ENCODE assay signal across 9 mouse cellular contexts in the genomic region with DNA sequence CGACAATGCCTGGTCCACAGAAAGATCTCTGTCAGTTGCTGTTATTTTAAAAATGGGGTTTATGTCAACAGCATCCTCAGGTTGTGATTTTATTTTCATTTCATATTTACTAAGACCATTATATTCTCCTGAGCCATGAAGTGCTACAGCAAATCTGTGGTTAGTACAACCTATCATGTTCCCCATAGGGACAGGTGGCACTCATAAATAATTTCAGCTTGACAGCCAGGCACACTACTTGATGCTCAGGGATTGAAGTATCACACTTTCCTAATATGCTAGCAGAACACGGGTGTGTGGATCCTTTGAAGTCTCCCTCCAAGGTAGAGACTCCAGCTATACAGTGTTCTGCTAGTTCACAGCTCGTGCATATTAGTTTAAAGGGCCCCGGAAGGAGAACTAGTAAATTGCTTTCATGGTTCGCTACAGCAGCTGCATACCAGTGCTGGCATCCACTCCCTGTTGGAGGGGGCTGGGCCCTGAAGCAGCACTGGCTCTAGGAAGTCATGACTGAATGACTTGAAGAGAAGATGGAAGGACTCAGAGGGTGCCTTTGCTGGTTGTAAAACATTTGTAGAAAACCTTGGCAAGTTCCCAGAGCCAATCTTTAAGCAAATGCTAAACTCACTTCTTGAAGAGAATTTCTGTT.
DNase-seq lines count a peak whose midpoint lies in the region; ATAC-seq and TF ChIP-seq lines count a peak whose summit lies in the region.
"Had no signal": no experiment of that assay in that cellular context is flagged by ENCODE, and none has a peak within 500 bp of the region (broad histone marks: within the 10 kb centered on the region; RNA-seq: fewer than 3 reads in every experiment).

No protein-coding gene starts in this region.

- no peaks in the 10 kb centered on the region for H3K36me3 ChIP-seq in lung, embryonic 14.5 days (ENCODE audit: insufficient read depth)
- no peaks in the 10 kb centered on the region for H3K36me3 ChIP-seq in myocyte (ENCODE audit: control insufficient read depth, insufficient read depth)
- H3K36me3 ChIP-seq: embryonic facial prominence, embryonic 12.5 days had no signal

- intact Hi-C loops in gastrocnemius, postnatal 14 days (cut with DNase I; ENCODE audit: low total_unique reads) = no loop called here

- DNase-seq in lung, embryonic 14.5 days = peak; percentile 46
- DNase-seq in lung, postnatal 25 days (ENCODE audit: low spot score) = no peak
- DNase-seq in gastrocnemius, postnatal 14 days = peak; percentile 21
- peak; percentile 65 for DNase-seq in kidney, postnatal 10 days
- no peak for DNase-seq in spleen, adult 12 weeks (ENCODE audit: low spot score)
- DNase-seq in urinary bladder, postnatal 25 days (ENCODE audit: low spot score) = no peak

- no peaks in the 10 kb centered on the region for H3K27me3 ChIP-seq in lung, embryonic 14.5 days (ENCODE audit: insufficient read depth, low read length)
- no peaks in the 10 kb centered on the region for H3K27me3 ChIP-seq in myocyte (ENCODE audit: control insufficient read depth, insufficient read depth, insufficient read length)
- H3K27me3 ChIP-seq: embryonic facial prominence, embryonic 12.5 days had no signal

- no peak overlapping the region for H3K4me3 ChIP-seq in lung, embryonic 14.5 days (ENCODE audit: low read depth, low read length)
- H3K4me3 ChIP-seq in myocyte = no peak overlapping the region
- H3K4me3 ChIP-seq: embryonic facial prominence, embryonic 12.5 days had no signal

- WGBS in lung, embryonic 14.5 days = 55% methylated on average over 5 of the region's 5 CpGs

- no peaks in the 10 kb centered on the region for H3K9me3 ChIP-seq in lung, embryonic 14.5 days (ENCODE audit: low read depth, low read length)
- H3K9me3 ChIP-seq: embryonic facial prominence, embryonic 12.5 days had no signal

- H3K4me1 ChIP-seq in lung, embryonic 14.5 days (ENCODE audit: insufficient read depth) = no peaks in the 10 kb centered on the region
- H3K4me1 ChIP-seq: embryonic facial prominence, embryonic 12.5 days had no signal

- H3K79me2 ChIP-seq in myocyte (ENCODE audit: control insufficient read depth, insufficient read depth) = no peaks in the 10 kb centered on the region

- H3K27ac ChIP-seq in lung, embryonic 14.5 days (ENCODE audit: low read depth) = no peak overlapping the region
- H3K27ac ChIP-seq: embryonic facial prominence, embryonic 12.5 days had no signal

- no peak overlapping the region for H3ac ChIP-seq in myocyte (ENCODE audit: control insufficient read depth, insufficient read length)

- no peak for TF ChIP-seq CTCF in lung, embryonic 14.5 days (IDR thresholded peaks at IDR 0.05; ENCODE audit: low read depth)

- no peak overlapping the region for H3K4me2 ChIP-seq in lung, embryonic 14.5 days
- peak overlapping the region; percentile 47 for H3K4me2 ChIP-seq in myocyte (ENCODE audit: low read depth)
- H3K4me2 ChIP-seq: embryonic facial prominence, embryonic 12.5 days had no signal

- no peak for ATAC-seq in lung, embryonic 14.5 days (ENCODE audit: insufficient read depth)
- ATAC-seq: intestine, postnatal 0 days had no signal

- TF ChIP-seq POLR2A in myocyte (IDR thresholded peaks at IDR 0.05; ENCODE audit: insufficient read length, low read depth) = no peak

- no peak overlapping the region for H3K9ac ChIP-seq in lung, embryonic 14.5 days
- H3K9ac ChIP-seq: embryonic facial prominence, embryonic 12.5 days had no signal

TF ChIP-seq in myocyte, 11 proteins besides CTCF, POLR2A, EP300 and RAD21:
- TF ChIP-seq TCF3 (IDR thresholded peaks at IDR 0.05; ENCODE audit: insufficient read length, low read depth) = peak; percentile 15
- TF ChIP-seq MYOG (IDR thresholded peaks at IDR 0.05; ENCODE audit: control insufficient read depth in 1 of 3, insufficient read depth in 1 of 3, insufficient read length in 2 of 3, low read depth in 2 of 3) = peak in 1 of 3 experiments; percentile 26
- peak; percentile 56 to 84 (median 81) for TF ChIP-seq MYOD1 (IDR thresholded peaks at IDR 0.05; ENCODE audit: control insufficient read depth in 1 of 3, insufficient read length in 2 of 3, low read depth in 2 of 3)
- no peak for TF ChIP-seq SRF (IDR thresholded peaks at IDR 0.05; ENCODE audit: control insufficient read depth, insufficient read length, low read depth)
- TF ChIP-seq TCF12 (IDR thresholded peaks at IDR 0.05; ENCODE audit: insufficient read depth, poor library complexity, severe bottlenecking) = peak; percentile 62
- TF ChIP-seq USF1 (IDR thresholded peaks at IDR 0.05; ENCODE audit: low read depth) = no peak
- no peak for TF ChIP-seq E2F4 (IDR thresholded peaks at IDR 0.05; ENCODE audit: insufficient read depth)

Comparison
In these comparisons a context has a peak if more than half of its experiments do, and no peak if none do; other contexts are left out.
1. DNase-seq: peak in lung, embryonic 14.5 days (single experiment), gastrocnemius, postnatal 14 days (single experiment) and kidney, postnatal 10 days (single experiment); none in lung, postnatal 25 days (single experiment), spleen, adult 12 weeks (single experiment) and urinary bladder, postnatal 25 days (single experiment).